Mouse (Mus musculus) adrenal gland, postnatal 10 days (tissue): Measurements from ENCODE around the gene Ubald2. TPM values are rescaled to one million over a fixed set of nuclear protein-coding genes. Genes with fewer than 3 reads are reported as not detected.

Source experiments
- DNase-seq: peaks from one replicate; pipeline ENCODE4 v3.0.0; 2021; ENCODE audit warnings: mixed read lengths
- total RNA-seq, 2 experiments: library from RNA; stranded (reverse); gene quantifications; 2 replicates each; pipeline ENCODE4 v1.2.3; 2021

Ubald2 gene
- total RNA-seq, 2 experiments from 2014 or later, result 47.9 to 51.1 TPM

DNA sequence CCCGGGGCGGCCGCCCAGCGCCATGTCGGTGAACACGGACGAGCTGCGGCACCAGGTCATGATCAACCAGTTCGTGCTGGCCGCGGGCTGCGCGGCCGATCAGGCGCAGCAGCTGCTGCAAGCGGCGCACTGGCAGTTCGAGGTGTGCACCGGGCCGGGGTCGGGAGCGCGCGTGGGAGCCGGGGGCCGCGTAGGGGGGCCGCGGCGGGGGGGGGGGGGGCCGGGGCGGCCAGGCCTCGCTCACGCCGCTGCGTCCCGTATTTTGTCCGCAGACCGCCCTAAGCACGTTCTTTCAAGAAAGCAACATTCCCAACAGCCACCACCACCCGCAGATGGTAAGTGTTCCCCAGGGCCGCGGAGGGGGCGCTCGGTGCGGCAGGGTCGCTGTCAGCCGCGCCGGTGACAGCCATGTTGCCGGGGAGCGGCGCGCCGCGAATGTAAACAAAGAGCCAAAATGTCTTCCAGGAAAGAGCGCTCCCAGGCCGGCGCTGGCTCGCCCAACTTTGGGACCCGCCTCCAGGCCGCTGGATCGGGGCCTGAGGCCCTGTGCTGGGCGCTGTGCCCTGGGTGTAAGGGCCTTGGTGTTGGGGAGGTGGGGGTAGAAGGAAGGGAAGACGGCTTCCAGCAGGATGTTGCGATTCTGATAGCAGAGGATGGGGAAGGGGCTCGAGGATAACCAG lies 533 bp downstream of the Ubald2 start:
- DNase-seq, result peak; percentile 84

- DNase-seq, result no peak
Measured at GRCm38 (mm10) chr11:116434967-116435752, 1.3 kb downstream of the Ubald2 start.

- DNase-seq, result no peak
Measured at GRCm38 (mm10) chr11:116435992-116436724, 2.3 kb downstream of the Ubald2 start.

DNA sequence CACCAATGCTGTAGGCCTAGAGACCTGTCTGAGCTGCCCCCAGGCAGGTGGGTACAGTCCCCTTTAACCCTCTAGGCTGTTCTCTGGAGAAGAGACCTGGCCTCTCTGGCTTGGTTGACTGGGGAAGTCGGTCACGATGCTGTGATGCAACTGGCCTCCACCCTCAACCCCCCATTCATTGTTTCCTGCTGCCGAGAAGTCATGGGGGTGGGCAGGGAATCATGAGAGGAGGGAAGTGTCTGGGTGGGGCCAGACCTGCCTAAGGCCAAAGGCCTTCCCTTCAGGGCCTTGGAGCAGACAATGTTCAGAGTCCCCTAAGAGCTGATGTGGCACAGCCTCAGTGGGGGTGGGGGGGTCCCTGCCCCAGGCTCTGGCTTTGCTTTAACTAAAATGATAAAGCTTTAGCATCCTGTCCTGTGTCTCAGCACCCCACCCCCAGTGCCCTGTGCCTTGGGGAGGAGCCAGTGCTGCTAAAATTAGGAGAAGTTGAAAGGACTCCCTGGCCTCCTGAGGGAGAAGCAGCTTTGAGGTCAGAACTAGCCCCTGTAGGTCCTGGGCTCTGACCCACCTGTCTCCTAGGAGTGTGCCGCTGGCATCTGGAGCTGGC lies 2.9 kb downstream of the Ubald2 start:
- DNase-seq, result peak; percentile 57

GRCm38 (mm10) chr11:116437541-116437940 lies 3.6 kb downstream of the Ubald2 start:
- DNase-seq, result no peak

DNA sequence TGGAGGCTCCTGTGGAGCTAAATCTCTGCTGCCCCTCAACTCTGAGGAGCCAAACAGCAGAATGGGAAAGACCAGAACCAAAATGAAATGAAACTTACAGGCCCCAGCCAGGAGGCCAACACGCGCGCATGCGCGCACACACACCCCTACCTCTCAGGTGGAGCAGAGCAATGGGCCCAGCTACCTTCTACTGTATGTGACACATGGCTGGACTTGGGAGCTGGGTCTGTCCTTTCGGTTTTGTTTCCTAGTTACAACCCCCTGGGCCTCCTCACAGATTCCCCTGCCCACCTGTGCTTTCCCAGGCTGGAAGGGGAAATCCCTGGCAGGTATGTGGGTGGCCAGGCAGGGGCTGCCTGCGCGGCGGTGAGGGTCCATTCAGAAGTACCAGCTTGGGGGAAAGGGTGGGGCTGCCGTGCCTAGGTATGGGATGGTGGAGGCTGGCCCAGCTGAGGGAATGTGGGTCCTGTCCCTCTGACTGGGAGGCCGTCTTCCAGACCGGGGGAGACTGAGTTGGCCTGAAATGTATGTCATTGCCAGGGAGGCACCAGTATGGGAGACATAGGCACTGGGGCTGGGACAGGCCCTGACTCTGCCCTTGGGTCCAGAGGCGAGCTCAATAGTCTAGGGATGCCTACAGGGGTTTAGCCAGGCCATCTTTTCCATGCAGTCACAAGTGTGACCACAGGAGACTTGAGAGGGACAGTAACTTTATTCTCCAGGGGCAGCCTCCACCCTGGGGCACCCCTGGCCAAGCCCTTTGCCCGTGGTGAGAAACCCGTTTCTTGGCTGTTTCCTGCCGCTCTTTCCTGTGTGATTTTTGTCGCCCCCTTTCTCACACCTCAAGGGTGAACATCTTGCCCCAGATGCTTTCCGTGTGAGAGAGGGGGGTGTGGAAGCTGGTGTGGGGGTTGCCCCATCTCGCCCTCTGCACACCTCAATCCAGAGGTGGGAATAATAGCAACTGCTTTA lies 5.7 kb downstream of the Ubald2 start:
- DNase-seq, result no peak

DNA sequence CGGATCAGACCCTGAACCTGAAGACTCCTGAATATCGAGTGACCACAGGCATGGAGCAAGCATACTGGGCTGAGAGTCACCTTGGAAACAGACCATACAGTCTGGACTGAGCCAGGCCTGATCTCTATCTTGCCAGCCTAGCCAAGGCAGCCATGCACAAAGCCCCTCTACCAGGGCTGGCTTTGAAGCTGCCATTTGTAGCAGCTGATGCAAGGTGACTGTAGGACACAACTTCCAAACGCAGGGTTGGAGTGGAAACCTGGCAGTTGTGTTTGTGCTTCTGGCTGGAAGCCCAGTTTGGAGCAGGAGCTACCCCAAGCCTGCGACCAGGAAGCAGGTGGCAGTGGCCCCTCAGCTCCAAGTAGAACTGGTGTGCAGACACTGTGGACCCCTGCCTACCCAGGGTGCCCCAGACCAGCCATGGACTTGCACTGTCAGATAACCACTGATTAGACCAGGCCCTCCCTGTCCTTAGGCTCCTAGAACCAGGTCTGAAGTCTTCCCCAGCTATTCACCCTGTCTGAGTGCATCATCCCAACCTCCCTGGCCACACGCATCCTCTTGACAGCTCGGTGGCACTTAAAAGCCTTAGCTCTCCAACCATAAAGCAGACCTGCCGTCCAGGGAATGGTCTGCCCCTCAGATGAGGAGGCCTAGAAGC lies 6.6 kb downstream of the Ubald2 start:
- DNase-seq, result peak; percentile 49

DNA sequence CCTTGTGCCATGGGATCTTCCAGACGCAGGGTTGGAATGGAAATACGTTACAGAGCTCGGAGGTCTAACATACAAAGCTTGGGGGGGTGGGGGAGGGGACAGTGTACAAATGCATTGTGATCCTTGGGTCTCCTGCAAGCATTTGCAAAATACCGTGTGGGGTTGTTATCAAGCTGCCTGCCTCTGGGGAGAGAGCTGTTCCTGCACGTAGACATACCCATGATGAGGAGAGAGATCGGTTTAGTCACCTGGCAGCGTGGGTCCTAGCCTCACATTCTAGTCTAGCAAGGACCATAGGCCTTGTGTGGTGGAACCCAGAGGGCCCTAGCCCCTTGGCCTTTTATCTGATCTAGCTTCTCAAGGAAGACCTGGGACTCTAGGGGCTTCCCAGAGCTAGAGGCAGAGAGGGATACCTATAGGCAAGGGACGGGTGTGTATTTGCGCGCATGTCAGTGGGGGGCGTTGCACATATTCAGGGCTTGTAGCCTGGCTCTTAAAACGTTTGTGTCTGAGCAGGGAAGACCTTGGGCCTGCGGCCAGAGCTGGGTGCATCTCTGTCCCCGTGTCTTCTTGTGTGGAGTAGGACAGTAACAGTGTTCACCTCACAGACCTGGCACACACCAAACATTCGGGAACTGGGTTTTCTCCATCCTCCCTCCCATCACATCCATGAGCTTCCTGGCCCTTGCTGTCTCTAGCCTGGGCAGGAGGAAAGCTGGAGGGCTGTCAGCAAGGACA lies 8.4 kb downstream of the Ubald2 start:
- DNase-seq, result peak; percentile 55

DNA sequence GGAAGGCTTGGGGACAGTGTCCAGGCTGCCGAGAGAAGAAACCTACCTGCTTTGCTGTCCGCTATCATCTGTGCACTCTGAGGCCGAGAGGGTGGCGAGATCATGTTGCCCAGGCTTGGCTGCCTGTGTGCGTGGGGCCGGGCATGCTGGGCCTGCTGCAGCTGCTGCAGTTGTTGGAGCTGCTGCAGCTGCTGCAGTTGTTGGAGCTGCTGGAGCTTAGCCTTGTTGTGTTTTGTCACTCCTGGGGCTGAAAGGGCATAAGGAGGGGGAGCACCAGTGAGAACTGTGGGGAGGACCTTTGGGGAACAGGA lies 8.9 kb downstream of the Ubald2 start:
- no peak for DNase-seq

DNA sequence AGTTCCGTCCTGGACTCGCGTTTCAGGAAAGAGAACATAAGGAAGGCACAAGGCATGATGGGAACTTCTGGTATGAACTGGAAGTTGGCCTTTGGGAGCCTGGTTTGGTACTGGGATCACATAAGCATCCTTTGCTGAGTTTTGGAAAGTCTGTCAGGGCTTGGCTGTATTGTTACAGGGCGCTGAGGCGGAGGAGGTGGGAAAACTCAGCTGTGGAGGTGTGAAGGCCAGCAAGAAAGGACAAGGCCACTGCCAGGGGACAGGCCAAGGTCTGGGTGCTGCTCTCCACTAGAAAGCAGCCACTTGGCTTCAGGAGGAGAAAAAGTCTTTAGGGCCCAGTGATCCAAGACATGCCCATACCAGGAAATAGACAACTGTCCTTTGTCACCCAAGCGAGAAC lies 9.4 kb downstream of the Ubald2 start:
- DNase-seq, result no peak

DNA sequence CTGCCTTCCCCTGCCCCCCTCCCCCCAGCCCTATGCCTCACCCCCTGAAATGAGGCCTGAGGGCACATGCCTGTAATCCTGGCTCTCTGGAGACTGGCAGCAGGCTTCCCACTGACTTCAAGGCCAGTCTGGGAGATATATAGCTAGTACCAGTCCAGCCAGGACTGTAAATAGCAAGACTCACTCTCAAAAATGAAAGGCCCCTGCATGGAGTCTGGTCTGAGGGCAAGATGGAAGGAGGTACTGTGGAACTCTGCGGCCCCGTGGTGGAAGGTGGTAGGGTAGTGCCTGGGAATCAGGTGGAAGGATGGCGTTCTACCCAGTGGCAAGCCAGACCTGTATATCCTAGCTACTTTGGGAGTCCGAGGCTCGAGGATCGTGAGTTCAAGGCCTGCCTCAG lies 10.0 kb downstream of the Ubald2 start:
- no peak for DNase-seq

- peak; percentile 97 for DNase-seq
Measured at GRCm38 (mm10) chr11:116445596-116446307, 11.9 kb downstream of the Ubald2 start.

DNA sequence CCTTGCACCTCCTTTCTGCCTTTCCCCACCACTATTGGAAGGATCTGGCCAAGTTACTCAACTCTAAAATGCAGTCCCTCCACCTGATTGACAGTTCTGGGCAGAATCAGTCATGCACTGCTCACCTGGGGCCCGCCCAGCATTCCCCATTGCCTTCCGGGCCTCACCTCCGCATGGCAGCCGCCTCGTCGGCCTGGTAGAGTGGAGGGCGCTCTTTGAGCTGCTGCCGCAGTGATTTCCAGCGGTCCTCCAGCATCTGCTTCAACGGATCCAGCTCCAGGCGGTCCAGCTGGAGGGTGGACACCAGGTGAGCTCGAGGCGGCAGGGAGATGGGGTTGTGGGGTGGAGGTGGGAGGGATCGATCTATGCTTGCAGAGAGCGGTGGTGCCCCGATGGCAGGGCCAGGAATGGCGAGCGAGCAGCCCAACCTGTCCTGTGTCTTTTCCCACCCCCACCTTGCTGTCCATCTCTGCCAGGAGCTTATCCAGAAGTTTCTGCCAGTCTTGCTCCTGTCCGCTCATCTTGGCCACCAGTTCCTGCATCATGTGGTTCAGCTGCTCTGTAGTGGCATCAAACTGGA lies 12.5 kb downstream of the Ubald2 start:
- DNase-seq, result no peak

DNA sequence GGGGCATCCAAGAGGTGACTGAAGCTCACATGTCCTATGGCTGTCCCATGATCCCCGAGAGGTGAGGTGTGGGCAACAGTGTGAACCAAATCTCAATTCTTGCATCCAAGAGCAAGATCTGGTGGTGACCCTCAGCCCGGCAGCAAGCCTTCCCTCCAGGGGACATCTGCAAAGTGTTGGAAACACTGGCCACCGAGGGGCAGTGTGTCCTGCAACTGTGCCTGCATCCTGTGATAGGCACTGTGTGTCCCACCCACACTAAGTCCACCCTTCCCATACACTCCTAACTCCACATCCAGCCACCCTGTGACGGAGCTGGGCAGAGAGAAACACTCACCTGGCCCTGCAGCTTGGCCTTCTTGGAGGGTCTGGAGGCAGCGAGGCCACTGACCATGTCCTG lies 13.9 kb downstream of the Ubald2 start:
- DNase-seq, result no peak

- no peak for DNase-seq
Measured at GRCm38 (mm10) chr11:116449341-116449740, 15.4 kb downstream of the Ubald2 start.

- no peak for DNase-seq
Measured at GRCm38 (mm10) chr11:116453889-116454288, 20.0 kb downstream of the Ubald2 start.

GRCm38 (mm10) chr11:116456234-116456633 lies 22.3 kb downstream of the Ubald2 start:
- DNase-seq, result no peak

GRCm38 (mm10) chr11:116459786-116460185 lies 25.9 kb downstream of the Ubald2 start:
- DNase-seq, result no peak

DNA sequence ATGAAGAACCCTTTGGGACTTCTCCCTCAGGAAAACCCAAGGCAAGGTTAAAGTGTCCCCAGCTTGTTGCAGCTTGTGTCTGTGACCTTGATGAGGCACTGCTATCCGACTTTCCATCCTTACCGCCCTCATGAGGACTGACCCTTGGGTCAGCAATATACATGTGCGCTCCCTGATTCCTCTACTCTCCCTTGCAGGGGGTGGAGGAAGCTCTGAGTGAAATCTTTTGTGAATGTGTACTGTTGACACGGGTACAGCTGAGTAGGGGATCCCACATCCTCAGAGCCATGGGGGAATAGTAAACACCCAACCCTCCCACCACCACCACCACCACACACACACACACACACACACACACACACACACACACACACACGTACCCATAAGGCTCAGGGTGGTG lies 29.4 kb downstream of the Ubald2 start:
- no peak for DNase-seq
